In the genomic region with DNA sequence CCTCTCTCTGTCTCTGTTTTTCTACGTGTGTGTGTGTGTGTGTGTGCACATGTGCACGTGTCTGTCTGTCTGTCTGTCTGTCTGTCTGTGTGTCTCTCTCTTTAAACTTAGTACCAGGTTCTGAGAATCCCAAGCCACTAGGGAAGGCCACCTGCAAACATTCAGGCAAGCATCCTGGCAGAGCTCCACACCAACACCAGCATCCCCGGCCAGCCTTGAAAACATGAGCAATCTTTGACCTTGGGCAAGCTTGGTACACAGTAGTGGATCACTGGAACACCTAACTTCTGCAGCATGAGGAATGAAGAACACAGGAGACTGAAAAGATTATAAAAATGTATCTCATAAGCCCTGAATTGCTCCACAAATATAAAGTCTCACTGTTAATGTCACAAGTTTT, we compare ENCODE assay signal across 23 mouse cellular contexts.
"Had no signal": no experiment of that assay in that cellular context is flagged by ENCODE, and none has a peak within 500 bp of the region (broad histone marks: within the 10 kb centered on the region; RNA-seq: fewer than 3 reads in every experiment).

No protein-coding gene starts in this region.

- H3K4me3 ChIP-seq: layer of hippocampus, adult 2 months; limb, embryonic 10.5 days; limb, embryonic 13.5 days; megakaryocyte, embryonic 14.5 days; midbrain, embryonic 10.5 days; midbrain, embryonic 13.5 days; myocyte; neural tube, embryonic 13.5 days; stomach, embryonic 15.5 days had no signal

- H3K27ac ChIP-seq: kidney, postnatal 0 days; layer of hippocampus, adult 2 months; limb, embryonic 10.5 days; limb, embryonic 13.5 days; liver, embryonic 14.5 days; midbrain, embryonic 10.5 days; midbrain, embryonic 13.5 days; neural tube, embryonic 13.5 days; stomach, embryonic 15.5 days had no signal

- H3K27me3 ChIP-seq: midbrain, embryonic 13.5 days; neural tube, embryonic 13.5 days; stomach, embryonic 15.5 days had no signal

- H3K36me3 ChIP-seq: limb, embryonic 10.5 days; limb, embryonic 13.5 days; midbrain, embryonic 10.5 days; midbrain, embryonic 13.5 days; neural tube, embryonic 13.5 days; stomach, embryonic 15.5 days had no signal

- DNase-seq: kidney, adult 2 months; kidney, postnatal 25 days; layer of hippocampus, adult 9-11 months; liver; liver, postnatal 0 days; lung, embryonic 14.5 days; lung, postnatal 10 days; lung, postnatal 36 days; right cerebral cortex, postnatal 25 days; spleen, adult 18-20 months; thymus, postnatal 25 days had no signal

- H3K9ac ChIP-seq: limb, embryonic 13.5 days; liver, embryonic 14.5 days; liver, postnatal 0 days; lung, embryonic 14.5 days; midbrain, embryonic 13.5 days; neural tube, embryonic 13.5 days; stomach, embryonic 15.5 days had no signal

- H3K4me1 ChIP-seq: limb, embryonic 13.5 days; stomach, embryonic 15.5 days had no signal

- H3K9me3 ChIP-seq: limb, embryonic 10.5 days; limb, embryonic 13.5 days; megakaryocyte, embryonic 14.5 days; midbrain, embryonic 10.5 days; midbrain, embryonic 13.5 days; neural tube, embryonic 13.5 days; stomach, embryonic 15.5 days had no signal

- H3K4me2 ChIP-seq: limb, embryonic 13.5 days; lung, embryonic 14.5 days; midbrain, embryonic 13.5 days; neural tube, embryonic 13.5 days; stomach, embryonic 15.5 days had no signal

- ATAC-seq: liver, postnatal 0 days; midbrain, embryonic 13.5 days; midbrain, embryonic 16.5 days had no signal
